Mouse (Mus musculus): Measurements from ENCODE around the gene Mep1a. TPM values are rescaled to one million over a fixed set of nuclear protein-coding genes. Genes with fewer than 3 reads are reported as not detected.
"Not testable (repeated sequence)": the region's sequence is repeated elsewhere in the genome, so short reads cannot be mapped to it uniquely, and the experiment has no call there.

Gene Mep1a
- polyA plus RNA-seq, 1 experiment from 2014 or later = 126 TPM

DNA sequence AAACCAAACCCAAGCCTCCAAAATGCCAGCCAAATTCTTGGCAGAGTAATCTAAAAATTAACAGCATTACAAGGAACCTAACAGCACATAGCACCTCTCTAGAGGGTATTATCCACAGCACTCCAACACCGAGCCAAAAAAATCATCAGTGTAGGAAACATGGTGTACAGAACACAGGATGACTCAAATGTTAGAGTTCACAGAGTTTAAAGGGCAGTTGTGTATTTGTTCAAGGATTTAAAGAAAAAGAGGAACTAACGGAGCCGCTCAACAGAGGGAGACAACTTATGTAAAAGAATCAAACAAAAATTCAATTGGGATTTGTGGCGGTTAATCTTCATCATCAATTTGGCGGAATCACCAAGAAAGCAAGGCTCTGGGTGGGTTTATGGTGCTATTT, 7.1 kb downstream of the Mep1a start:
- Histone ChIP-seq H3K4me3 (replicated peaks; ENCODE audit: low read depth, low read length) (no peak overlapping the region), H3K27me3 (ENCODE audit: insufficient read depth, low read length) (no peaks in the 10 kb centered on the region), H3K36me3 (ENCODE audit: insufficient read depth, low read length) (no peaks in the 10 kb centered on the region), H3K4me2 (ENCODE audit: low read length) (no peak overlapping the region), H3K9me3 (replicated peaks; ENCODE audit: low read length) (no peaks in the 10 kb centered on the region), H3K9ac (ENCODE audit: low read depth, low read length) (no peak overlapping the region), H3K4me1 (replicated peaks; ENCODE audit: insufficient read depth, low read length) (no peaks in the 10 kb centered on the region), H3K27ac (no peak overlapping the region)
- TF ChIP-seq CTCF (IDR thresholded peaks at IDR 0.05; ENCODE audit: low read depth) = no peak
- DNase-seq (ENCODE audit: low spot score) (no peak), ATAC-seq (replicated peaks; ENCODE audit: low FRiP score, low read depth) (no peak)
- 91% methylated on average over 5 of the region's 5 CpGs for WGBS

DNA sequence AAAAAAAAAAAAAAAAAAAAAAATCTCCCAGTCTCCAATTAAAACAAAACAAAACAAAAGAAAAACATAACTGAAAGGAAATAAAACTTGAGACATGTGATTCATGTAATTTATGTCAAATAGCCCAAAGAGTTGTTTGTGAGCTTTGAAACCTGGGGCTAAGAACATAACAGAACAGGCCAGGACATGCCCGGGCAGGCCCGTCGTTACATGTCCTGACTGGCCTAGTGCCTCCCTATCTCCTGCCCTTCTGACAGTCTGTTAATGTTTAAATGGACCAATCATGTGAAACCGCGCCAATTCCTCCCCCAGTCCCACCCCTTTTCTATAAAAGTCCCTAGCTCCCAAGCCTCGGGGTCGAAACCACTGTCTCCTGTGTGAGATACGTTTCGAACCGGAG, 12.2 kb downstream of the Mep1a start:
- not testable (repeated sequence) for H3K27me3 ChIP-seq (ENCODE audit: insufficient read depth, low read length); H3K4me2 ChIP-seq (ENCODE audit: low read length); H3K4me1 ChIP-seq (replicated peaks; ENCODE audit: insufficient read depth, low read length); H3K9me3 ChIP-seq (replicated peaks; ENCODE audit: low read length); H3K9ac ChIP-seq (ENCODE audit: low read depth, low read length); H3K27ac ChIP-seq; DNase-seq (ENCODE audit: low spot score); H3K36me3 ChIP-seq (ENCODE audit: insufficient read depth, low read length); ATAC-seq (replicated peaks; ENCODE audit: low FRiP score, low read depth); H3K4me3 ChIP-seq (replicated peaks; ENCODE audit: low read depth, low read length)
- 81% methylated on average over 6 of the region's 10 CpGs for WGBS

DNA sequence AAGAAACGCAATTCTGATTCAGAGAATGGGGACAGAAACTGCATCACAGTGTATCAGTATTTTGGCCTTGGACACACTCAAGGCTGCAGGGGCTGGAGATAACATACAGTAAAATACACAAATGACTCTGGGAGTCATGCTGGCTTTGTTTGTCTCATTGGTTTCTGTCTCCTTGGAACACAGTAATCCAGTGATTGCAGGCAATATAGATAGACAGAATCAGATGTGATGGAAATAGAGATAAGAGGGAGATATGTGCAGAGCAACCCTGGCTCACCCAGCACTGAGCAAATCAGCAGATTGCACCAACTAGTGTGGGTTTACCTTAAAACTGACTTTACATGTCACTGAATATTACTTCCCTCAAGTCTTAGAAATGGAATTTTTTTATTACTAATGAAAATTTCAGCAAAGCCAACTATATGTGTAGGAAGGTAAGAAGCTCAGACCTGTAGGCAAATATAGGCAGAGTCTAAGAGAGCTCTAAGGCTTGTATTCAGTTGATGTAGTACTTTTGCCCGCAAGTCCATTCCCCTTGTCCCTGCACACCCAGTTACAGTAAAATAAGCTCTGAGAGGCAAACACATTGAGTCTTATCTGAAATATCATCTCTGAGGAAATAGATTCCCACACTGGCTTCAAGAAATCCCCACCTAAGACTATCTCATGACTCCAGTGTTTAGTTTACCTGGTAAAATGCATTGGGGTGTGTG, 14.0 kb downstream of the Mep1a start:
- H3K4me2 ChIP-seq (ENCODE audit: low read length) = no peak overlapping the region
- H3K4me1 ChIP-seq (replicated peaks; ENCODE audit: insufficient read depth, low read length) = no peaks in the 10 kb centered on the region
- H3K36me3 ChIP-seq (ENCODE audit: insufficient read depth, low read length) = no peaks in the 10 kb centered on the region
- no peak for TF ChIP-seq CTCF (IDR thresholded peaks at IDR 0.05; ENCODE audit: low read depth)
- H3K27ac ChIP-seq = no peak overlapping the region
- WGBS = 93% methylated on average over 2 of the region's 2 CpGs
- no peak overlapping the region for H3K4me3 ChIP-seq (replicated peaks; ENCODE audit: low read depth, low read length)
- no peaks in the 10 kb centered on the region for H3K9me3 ChIP-seq (replicated peaks; ENCODE audit: low read length)
- H3K27me3 ChIP-seq (ENCODE audit: insufficient read depth, low read length) = no peaks in the 10 kb centered on the region
- DNase-seq (ENCODE audit: low spot score) = no peak
- H3K9ac ChIP-seq (ENCODE audit: low read depth, low read length) = no peak overlapping the region
- ATAC-seq (replicated peaks; ENCODE audit: low FRiP score, low read depth) = no peak

DNA sequence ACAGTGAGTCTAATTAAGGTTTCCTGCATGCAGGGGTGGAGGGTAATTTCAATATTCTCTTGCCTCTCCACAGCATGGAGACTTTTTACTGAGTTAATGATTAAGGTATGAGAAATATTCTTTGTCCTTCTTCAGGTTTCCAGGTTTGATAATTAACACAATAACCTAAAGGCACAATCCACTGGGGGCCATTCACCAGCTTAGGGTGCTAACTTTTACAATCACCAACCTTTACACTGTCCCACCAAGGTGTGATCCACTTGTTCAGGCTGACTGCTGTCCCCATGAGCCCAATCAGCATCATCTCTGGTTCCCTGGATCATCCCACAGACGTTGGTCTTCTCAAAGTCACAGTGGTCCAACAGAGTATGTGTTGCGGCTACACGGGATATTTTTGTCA, 16.6 kb downstream of the Mep1a start:
- H3K36me3 ChIP-seq (ENCODE audit: insufficient read depth, low read length) = no peaks in the 10 kb centered on the region
- WGBS = 63% methylated on average over 3 of the region's 3 CpGs
- H3K4me1 ChIP-seq (replicated peaks; ENCODE audit: insufficient read depth, low read length) = no peaks in the 10 kb centered on the region
- H3K27ac ChIP-seq = no peak overlapping the region
- no peaks in the 10 kb centered on the region for H3K27me3 ChIP-seq (ENCODE audit: insufficient read depth, low read length)
- no peak overlapping the region for H3K4me3 ChIP-seq (replicated peaks; ENCODE audit: low read depth, low read length)
- no peak for TF ChIP-seq CTCF (IDR thresholded peaks at IDR 0.05; ENCODE audit: low read depth)
- H3K9me3 ChIP-seq (replicated peaks; ENCODE audit: low read length) = no peaks in the 10 kb centered on the region
- ATAC-seq (replicated peaks; ENCODE audit: low FRiP score, low read depth) (no peak), DNase-seq (ENCODE audit: low spot score) (no peak)
- H3K4me2 ChIP-seq (ENCODE audit: low read length) = no peak overlapping the region
- no peak overlapping the region for H3K9ac ChIP-seq (ENCODE audit: low read depth, low read length)

DNA sequence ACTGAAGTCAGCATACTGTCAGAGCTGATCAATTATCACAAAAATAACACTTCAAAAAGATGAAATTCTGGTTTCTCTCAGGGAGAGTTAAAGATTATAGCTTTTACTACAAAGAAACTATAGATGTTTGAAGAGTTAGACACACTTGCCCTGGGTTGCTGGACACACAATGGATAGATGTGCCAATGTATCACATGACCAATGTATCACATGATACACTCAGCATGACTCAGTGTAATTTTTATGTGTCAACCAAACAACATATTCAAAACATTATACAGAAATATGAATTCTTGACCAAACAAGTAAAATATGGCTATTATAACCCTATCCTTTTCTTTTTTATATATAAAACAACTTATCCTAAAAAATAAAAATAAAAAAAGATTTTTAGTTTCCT, 25.0 kb downstream of the Mep1a start:
- no peak for TF ChIP-seq CTCF (IDR thresholded peaks at IDR 0.05; ENCODE audit: low read depth)
- Histone ChIP-seq H3K4me1 (replicated peaks; ENCODE audit: insufficient read depth, low read length) (no peaks in the 10 kb centered on the region), H3K9me3 (replicated peaks; ENCODE audit: low read length) (no peaks in the 10 kb centered on the region), H3K4me3 (replicated peaks; ENCODE audit: low read depth, low read length) (no peak overlapping the region), H3K4me2 (ENCODE audit: low read length) (no peak overlapping the region), H3K27ac (no peak overlapping the region), H3K36me3 (ENCODE audit: insufficient read depth, low read length) (no peaks in the 10 kb centered on the region), H3K27me3 (ENCODE audit: insufficient read depth, low read length) (no peaks in the 10 kb centered on the region), H3K9ac (ENCODE audit: low read depth, low read length) (no peak overlapping the region)
- ATAC-seq (replicated peaks; ENCODE audit: low FRiP score, low read depth) = no peak
- no peak for DNase-seq (ENCODE audit: low spot score)

DNA sequence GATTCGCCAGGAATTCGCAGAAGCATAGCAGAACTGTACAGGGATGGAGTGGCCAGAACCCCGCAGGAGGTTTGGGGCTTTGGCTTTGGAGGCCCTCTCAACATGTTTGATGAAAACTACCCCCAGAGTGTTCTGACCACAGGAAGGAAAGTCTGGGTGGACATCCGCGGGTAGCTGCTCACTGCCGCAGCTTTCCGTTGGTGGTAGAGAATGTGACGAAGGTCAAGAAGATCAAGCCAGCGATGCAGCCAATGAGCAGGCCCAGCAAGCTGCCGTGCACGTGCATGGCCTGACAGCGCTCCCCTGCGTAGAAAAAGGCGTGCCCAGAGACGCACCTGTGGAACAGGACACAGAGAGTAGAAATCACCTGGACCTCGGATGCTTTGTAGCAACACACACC, 27.8 kb downstream of the Mep1a start:
- DNase-seq (ENCODE audit: low spot score) (no peak), ATAC-seq (replicated peaks; ENCODE audit: low FRiP score, low read depth) (no peak)
- Histone ChIP-seq H3K9ac (ENCODE audit: low read depth, low read length) (no peak overlapping the region), H3K4me2 (ENCODE audit: low read length) (no peak overlapping the region), H3K27me3 (ENCODE audit: insufficient read depth, low read length) (no peaks in the 10 kb centered on the region), H3K4me1 (replicated peaks; ENCODE audit: insufficient read depth, low read length) (no peaks in the 10 kb centered on the region), H3K9me3 (replicated peaks; ENCODE audit: low read length) (no peaks in the 10 kb centered on the region), H3K27ac (no peak overlapping the region), H3K4me3 (replicated peaks; ENCODE audit: low read depth, low read length) (no peak overlapping the region), H3K36me3 (ENCODE audit: insufficient read depth, low read length) (no peaks in the 10 kb centered on the region)
- no peak for TF ChIP-seq CTCF (IDR thresholded peaks at IDR 0.05; ENCODE audit: low read depth)
- WGBS = 80% methylated on average over 16 of the region's 16 CpGs

DNA sequence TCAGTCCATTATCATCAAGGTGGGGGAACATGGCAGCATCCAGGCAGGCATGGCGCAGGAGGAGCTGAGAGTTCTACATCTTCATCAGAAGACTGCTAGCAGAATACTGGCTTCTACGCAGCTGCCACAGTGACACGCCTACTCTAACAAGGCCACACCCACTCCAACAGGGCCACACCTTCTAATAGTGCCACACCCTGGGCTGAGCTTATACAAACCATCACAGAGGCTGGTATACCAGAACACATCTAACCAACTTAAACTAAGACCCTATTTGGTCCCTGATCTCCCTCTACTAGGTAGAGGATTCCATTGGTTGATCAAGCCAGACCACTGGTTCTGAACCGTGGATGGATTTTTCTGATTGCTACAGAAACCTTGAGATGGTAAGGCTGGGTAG, 30.1 kb downstream of the Mep1a start:
- Histone ChIP-seq H3K4me1 (replicated peaks; ENCODE audit: insufficient read depth, low read length) (no peaks in the 10 kb centered on the region), H3K27me3 (ENCODE audit: insufficient read depth, low read length) (no peaks in the 10 kb centered on the region), H3K36me3 (ENCODE audit: insufficient read depth, low read length) (no peaks in the 10 kb centered on the region), H3K4me3 (replicated peaks; ENCODE audit: low read depth, low read length) (no peak overlapping the region), H3K9me3 (replicated peaks; ENCODE audit: low read length) (no peaks in the 10 kb centered on the region), H3K4me2 (ENCODE audit: low read length) (no peak overlapping the region), H3K9ac (ENCODE audit: low read depth, low read length) (no peak overlapping the region), H3K27ac (no peak overlapping the region)
- TF ChIP-seq CTCF (IDR thresholded peaks at IDR 0.05; ENCODE audit: low read depth) = no peak
- DNase-seq (ENCODE audit: low spot score) = no peak
- WGBS = 92% methylated on average over 4 of the region's 4 CpGs
- ATAC-seq (replicated peaks; ENCODE audit: low FRiP score, low read depth) = no peak

Data from kidney, postnatal 0 days (tissue).